Comparison of ENCODE assay signal across 8 mouse cellular contexts in the genomic region with DNA sequence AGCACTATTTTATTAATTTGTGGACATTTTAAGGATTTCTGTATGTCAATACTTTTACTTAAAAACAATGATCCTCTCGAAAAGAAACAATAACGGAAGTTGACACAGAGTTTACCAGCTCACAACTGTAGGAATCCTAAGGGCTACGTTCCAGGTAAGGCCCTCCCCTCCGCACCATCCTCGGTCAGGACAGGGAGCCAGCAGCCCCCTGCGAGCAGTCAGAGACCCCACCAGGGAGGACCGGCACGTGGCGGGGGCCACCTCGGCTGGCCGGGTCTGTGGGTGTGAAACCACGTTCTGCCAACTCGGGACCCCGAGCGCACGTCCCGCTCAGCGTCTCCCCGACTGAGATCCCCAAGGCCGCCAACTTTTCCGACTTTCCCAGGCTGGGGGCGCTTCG. TPM values are rescaled to one million over a fixed set of nuclear protein-coding genes. Genes with fewer than 3 reads are reported as not detected.
A peak's percentile ranks its signal among the peaks of the same experiment; 100 is the strongest.
DNase-seq lines count a peak whose midpoint lies in the region; ATAC-seq lines count a peak whose summit lies in the region.

No protein-coding gene starts in this region.

- peaks cover 6% of the 10 kb centered on the region for H3K4me1 ChIP-seq in heart, embryonic 11.5 days (ENCODE audit: control insufficient read depth, insufficient read depth, low read length)
- peaks cover 9% of the 10 kb centered on the region for H3K4me1 ChIP-seq in kidney, embryonic 16.5 days (ENCODE audit: insufficient read depth, low read length)
- H3K4me1 ChIP-seq in stomach, embryonic 15.5 days, result peaks cover 3% of the 10 kb centered on the region; the same call in 1 of the 2 replicates

- H3K27me3 ChIP-seq in heart, embryonic 11.5 days (ENCODE audit: control insufficient read depth, insufficient read depth, low read length), result no peaks in the 10 kb centered on the region
- H3K27me3 ChIP-seq in kidney, embryonic 16.5 days (ENCODE audit: insufficient read depth, low read length), result no peaks in the 10 kb centered on the region
- H3K27me3 ChIP-seq in stomach, embryonic 15.5 days (replicated peaks), result no peaks in the 10 kb centered on the region

- H3K9ac ChIP-seq in heart, embryonic 11.5 days (ENCODE audit: low read depth, low read length), result peak overlapping the region; percentile 81
- peak overlapping the region; percentile 83 for H3K9ac ChIP-seq in kidney, embryonic 16.5 days (replicated peaks; ENCODE audit: low read length)
- peak overlapping the region; percentile 73 for H3K9ac ChIP-seq in stomach, embryonic 15.5 days

- no peak overlapping the region for H3K27ac ChIP-seq in heart, embryonic 11.5 days (ENCODE audit: low read depth, low read length)
- H3K27ac ChIP-seq in kidney, embryonic 16.5 days (ENCODE audit: low read length), result no peak overlapping the region
- H3K27ac ChIP-seq in stomach, embryonic 15.5 days, result no peak overlapping the region

- H3K4me3 ChIP-seq in heart, embryonic 11.5 days (ENCODE audit: low read depth, low read length), result peak overlapping the region; percentile 72
- H3K4me3 ChIP-seq in kidney, embryonic 16.5 days (ENCODE audit: low read length), result peak overlapping the region; percentile 77
- peak overlapping the region; percentile 72 for H3K4me3 ChIP-seq in stomach, embryonic 15.5 days (replicated peaks)

- H3K36me3 ChIP-seq in heart, embryonic 11.5 days (ENCODE audit: control insufficient read depth, insufficient read depth, low read length), result no peaks in the 10 kb centered on the region
- peaks cover 3% of the 10 kb centered on the region; the same call in 1 of the 2 replicates for H3K36me3 ChIP-seq in kidney, embryonic 16.5 days (ENCODE audit: insufficient read depth, low read length)
- no peaks in the 10 kb centered on the region; the same call in 1 of the 2 replicates for H3K36me3 ChIP-seq in stomach, embryonic 15.5 days

- H3K4me2 ChIP-seq in heart, embryonic 11.5 days, result peak overlapping the region; percentile 74
- H3K4me2 ChIP-seq in kidney, embryonic 16.5 days (replicated peaks; ENCODE audit: low read depth, low read length), result peak overlapping the region; percentile 92
- peak overlapping the region; percentile 88 for H3K4me2 ChIP-seq in stomach, embryonic 15.5 days

- 0 out of 2 replicates have a peak, but pooled peaks have one; percentile 2 for ATAC-seq in common myeloid progenitor, adult 5-6 weeks (replicated peaks; ENCODE audit: low read depth, poor library complexity, severe bottlenecking)
- peak; percentile 4; the same call in 1 of the 2 replicates for ATAC-seq in heart, embryonic 11.5 days (replicated peaks; ENCODE audit: insufficient number of reproducible peaks, low FRiP score, low TSS enrichment)
- ATAC-seq in kidney, embryonic 16.5 days (ENCODE audit: low FRiP score, low TSS enrichment), result peak; percentile 36
- ATAC-seq in megakaryocyte progenitor cell, adult 5-6 weeks (replicated peaks; ENCODE audit: poor library complexity), result 0 out of 2 replicates have a peak, but pooled peaks have one; percentile 5
- peak; percentile 21; the same call in 1 of the 2 replicates for ATAC-seq in stomach, embryonic 15.5 days (ENCODE audit: insufficient read depth, low FRiP score, low read depth)
- no peak; the same call in 1 of the 2 replicates for ATAC-seq in granulocyte monocyte progenitor cell, adult 5-6 weeks (replicated peaks; ENCODE audit: poor library complexity, severe bottlenecking)

- H3K9me3 ChIP-seq in heart, embryonic 11.5 days (replicated peaks; ENCODE audit: control insufficient read depth, low read length), result no peaks in the 10 kb centered on the region
- H3K9me3 ChIP-seq in kidney, embryonic 16.5 days (ENCODE audit: low read length), result no peaks in the 10 kb centered on the region
- H3K9me3 ChIP-seq in stomach, embryonic 15.5 days, result no peaks in the 10 kb centered on the region

- under 1% methylated on average over 19 of the region's 23 CpGs for WGBS in heart, embryonic 11.5 days (ENCODE audit: insufficient replicate concordance)
- 0% methylated on average over 19 of the region's 23 CpGs for WGBS in kidney, embryonic 16.5 days
- WGBS in stomach, embryonic 15.5 days, result under 1% methylated on average over 20 of the region's 23 CpGs

- DNase-seq in urinary bladder, postnatal 14 days (ENCODE audit: low spot score), result peak; percentile 16
- DNase-seq in urinary bladder, postnatal 36 days (ENCODE audit: low spot score in 2 of 2), result no peak

RNA-seq across cellular contexts. Expression of a gene that starts 0.6 kb away (rescaled TPM):
- 105 and 124 TPM in 2 replicates for total RNA-seq in common myeloid progenitor, adult 5-6 weeks (2017)
- 29.4 and 36.7 TPM in 2 replicates for polyA plus RNA-seq in heart, embryonic 11.5 days (2014; fragmentation: Nextera tagmentation; extraction: Ambion mirVana)
- 28.0 and 28.7 TPM in 2 replicates for polyA plus RNA-seq in kidney, embryonic 16.5 days (2015; fragmentation: Nextera tagmentation; extraction: Ambion mirVana)
- total RNA-seq in megakaryocyte progenitor cell, adult 5-6 weeks (2015), result 204 and 222 TPM in 2 replicates
- total RNA-seq in megakaryocyte progenitor cell, adult 5-6 weeks (2017), result 73.0 and 85.0 TPM in 2 replicates
- 41.0 and 46.2 TPM in 2 replicates for polyA plus RNA-seq in stomach, embryonic 15.5 days (2015; fragmentation: Nextera tagmentation; extraction: Ambion mirVana)
- total RNA-seq in granulocyte monocyte progenitor cell, adult 5-6 weeks (2014; fragmentation: Nextera tagmentation), result 109 and 115 TPM in 2 replicates
- total RNA-seq in granulocyte monocyte progenitor cell, adult 5-6 weeks (2017), result 56.3 and 73.7 TPM in 2 replicates

RNA-seq across cellular contexts. Expression of a gene that starts 17.5 kb away (rescaled TPM):
- total RNA-seq in common myeloid progenitor, adult 5-6 weeks (2017), result 7.7 and 8.0 TPM in 2 replicates
- polyA plus RNA-seq in heart, embryonic 11.5 days (2014; fragmentation: Nextera tagmentation; extraction: Ambion mirVana), result 33.2 and 38.6 TPM in 2 replicates
- polyA plus RNA-seq in kidney, embryonic 16.5 days (2015; fragmentation: Nextera tagmentation; extraction: Ambion mirVana), result 36.7 and 40.4 TPM in 2 replicates
- 11.0 and 13.0 TPM in 2 replicates for total RNA-seq in megakaryocyte progenitor cell, adult 5-6 weeks (2015)
- total RNA-seq in megakaryocyte progenitor cell, adult 5-6 weeks (2017), result 9.5 and 12.2 TPM in 2 replicates
- polyA plus RNA-seq in stomach, embryonic 15.5 days (2015; fragmentation: Nextera tagmentation; extraction: Ambion mirVana), result 37.5 and 39.3 TPM in 2 replicates
- total RNA-seq in granulocyte monocyte progenitor cell, adult 5-6 weeks (2014; fragmentation: Nextera tagmentation), result 9.4 and 12.4 TPM in 2 replicates
- total RNA-seq in granulocyte monocyte progenitor cell, adult 5-6 weeks (2017), result 9.2 and 15.6 TPM in 2 replicates

RNA-seq across cellular contexts. Expression of a gene that starts 17.6 kb away (rescaled TPM):
- 5.7 TPM in 1 of 2 replicates, not detected in the other for total RNA-seq in common myeloid progenitor, adult 5-6 weeks (2017)
- polyA plus RNA-seq in heart, embryonic 11.5 days (2014; fragmentation: Nextera tagmentation; extraction: Ambion mirVana), result 5.1 and 5.5 TPM in 2 replicates
- 6.4 and 6.7 TPM in 2 replicates for polyA plus RNA-seq in kidney, embryonic 16.5 days (2015; fragmentation: Nextera tagmentation; extraction: Ambion mirVana)
- total RNA-seq in megakaryocyte progenitor cell, adult 5-6 weeks (2015), result 0.51 and 1.3 TPM in 2 replicates
- total RNA-seq in megakaryocyte progenitor cell, adult 5-6 weeks (2017), result 0.37 TPM in 1 of 2 replicates, not detected in the other
- 5.2 and 7.6 TPM in 2 replicates for polyA plus RNA-seq in stomach, embryonic 15.5 days (2015; fragmentation: Nextera tagmentation; extraction: Ambion mirVana)
- total RNA-seq in granulocyte monocyte progenitor cell, adult 5-6 weeks (2014; fragmentation: Nextera tagmentation), result not detected in 2 replicates
- not detected in 2 replicates for total RNA-seq in granulocyte monocyte progenitor cell, adult 5-6 weeks (2017)

RNA-seq across cellular contexts. Expression of a gene that starts 17.7 kb away (rescaled TPM):
- 8.2 and 9.0 TPM in 2 replicates for total RNA-seq in common myeloid progenitor, adult 5-6 weeks (2017)
- polyA plus RNA-seq in heart, embryonic 11.5 days (2014; fragmentation: Nextera tagmentation; extraction: Ambion mirVana), result 6.6 and 7.2 TPM in 2 replicates
- 8.8 and 11.2 TPM in 2 replicates for polyA plus RNA-seq in kidney, embryonic 16.5 days (2015; fragmentation: Nextera tagmentation; extraction: Ambion mirVana)
- total RNA-seq in megakaryocyte progenitor cell, adult 5-6 weeks (2015), result 3.7 and 4.0 TPM in 2 replicates
- 4.7 and 7.6 TPM in 2 replicates for total RNA-seq in megakaryocyte progenitor cell, adult 5-6 weeks (2017)
- 8.3 and 11.1 TPM in 2 replicates for polyA plus RNA-seq in stomach, embryonic 15.5 days (2015; fragmentation: Nextera tagmentation; extraction: Ambion mirVana)
- total RNA-seq in granulocyte monocyte progenitor cell, adult 5-6 weeks (2014; fragmentation: Nextera tagmentation), result 6.5 and 10.5 TPM in 2 replicates
- 4.7 and 6.3 TPM in 2 replicates for total RNA-seq in granulocyte monocyte progenitor cell, adult 5-6 weeks (2017)

RNA-seq across cellular contexts. Expression of a gene that starts 18.1 kb away (rescaled TPM):
- 2.6 TPM in 1 of 2 replicates, not detected in the other for total RNA-seq in common myeloid progenitor, adult 5-6 weeks (2017)
- polyA plus RNA-seq in heart, embryonic 11.5 days (2014; fragmentation: Nextera tagmentation; extraction: Ambion mirVana), result not detected in 2 replicates
- 0.73 TPM in 1 of 2 replicates, not detected in the other for polyA plus RNA-seq in kidney, embryonic 16.5 days (2015; fragmentation: Nextera tagmentation; extraction: Ambion mirVana)
- total RNA-seq in megakaryocyte progenitor cell, adult 5-6 weeks (2015), result 0.24 and 0.52 TPM in 2 replicates
- total RNA-seq in megakaryocyte progenitor cell, adult 5-6 weeks (2017), result 1.1 TPM in 1 of 2 replicates, not detected in the other
- not detected in 2 replicates for polyA plus RNA-seq in stomach, embryonic 15.5 days (2015; fragmentation: Nextera tagmentation; extraction: Ambion mirVana)
- total RNA-seq in granulocyte monocyte progenitor cell, adult 5-6 weeks (2014; fragmentation: Nextera tagmentation), result 0.58 and 5.6 TPM in 2 replicates
- total RNA-seq in granulocyte monocyte progenitor cell, adult 5-6 weeks (2017), result 1.8 and 2.2 TPM in 2 replicates
